8 mouse cellular contexts compared by ENCODE assay signal in genomic region chrX:85048141-85049110, GRCm38 (mm10).
DNase-seq lines count a peak whose midpoint lies in the region; ATAC-seq lines count a peak whose summit lies in the region.

No protein-coding gene starts in this region.

- H3K9ac ChIP-seq in intestine, embryonic 15.5 days, result peak overlapping the region; percentile 68
- peak overlapping the region; percentile 63 for H3K9ac ChIP-seq in limb, embryonic 11.5 days (ENCODE audit: low read length)
- H3K9ac ChIP-seq in midbrain, embryonic 11.5 days (ENCODE audit: low read length), result peak overlapping the region; percentile 41

- no peaks in the 10 kb centered on the region for H3K4me1 ChIP-seq in intestine, embryonic 15.5 days (replicated peaks)
- no peaks in the 10 kb centered on the region for H3K4me1 ChIP-seq in limb, embryonic 11.5 days (ENCODE audit: control insufficient read depth, insufficient read depth, low read length)
- H3K4me1 ChIP-seq in midbrain, embryonic 11.5 days (ENCODE audit: control insufficient read depth, insufficient read depth, low read length), result no peaks in the 10 kb centered on the region

- peak; percentile 72 for DNase-seq in adrenal gland, postnatal 25 days
- DNase-seq in embryo, embryonic 11 days, result peak; percentile 65
- DNase-seq in limb, embryonic 11.5 days (ENCODE audit: low spot score), result peak; percentile 67
- DNase-seq in midbrain, embryonic 11.5 days (ENCODE audit: low spot score, missing footprints), result peak; percentile 92
- peak; percentile 6 to 13 for DNase-seq in spleen, adult 18-20 months
- no peak for DNase-seq in adipocyte (ENCODE audit: low spot score)

- WGBS in intestine, embryonic 15.5 days, result 13% methylated on average over 47 of the region's 47 CpGs
- 19% methylated on average over 42 of the region's 47 CpGs for WGBS in limb, embryonic 11.5 days
- 25% methylated on average over 44 of the region's 47 CpGs for WGBS in midbrain, embryonic 11.5 days

- peak overlapping the region; percentile 62 for H3K4me2 ChIP-seq in intestine, embryonic 15.5 days (replicated peaks)
- peak overlapping the region; percentile 57 for H3K4me2 ChIP-seq in limb, embryonic 11.5 days (ENCODE audit: low read depth, severe bottlenecking)
- H3K4me2 ChIP-seq in midbrain, embryonic 11.5 days, result peak overlapping the region; percentile 62

- no peaks in the 10 kb centered on the region for H3K9me3 ChIP-seq in intestine, embryonic 15.5 days
- no peaks in the 10 kb centered on the region for H3K9me3 ChIP-seq in limb, embryonic 11.5 days (ENCODE audit: control insufficient read depth, low read length)
- H3K9me3 ChIP-seq in midbrain, embryonic 11.5 days (ENCODE audit: control insufficient read depth, low read length), result no peaks in the 10 kb centered on the region

- peak overlapping the region; percentile 66 for H3K27ac ChIP-seq in intestine, embryonic 15.5 days
- no peak overlapping the region for H3K27ac ChIP-seq in limb, embryonic 11.5 days (replicated peaks; ENCODE audit: low read depth, low read length)
- no peak overlapping the region for H3K27ac ChIP-seq in midbrain, embryonic 11.5 days (ENCODE audit: low read depth, low read length)

- ATAC-seq in granulocyte monocyte progenitor cell, adult 5-6 weeks (replicated peaks; ENCODE audit: poor library complexity, severe bottlenecking), result peak; percentile 88
- ATAC-seq in intestine, embryonic 15.5 days, result peak; percentile 98
- ATAC-seq in limb, embryonic 11.5 days (ENCODE audit: insufficient number of reproducible peaks, low FRiP score, low TSS enrichment, low read depth), result peak; percentile 84
- peak; percentile 91 for ATAC-seq in midbrain, embryonic 11.5 days (ENCODE audit: low FRiP score)

- H3K4me3 ChIP-seq in intestine, embryonic 15.5 days (replicated peaks), result peak overlapping the region; percentile 52
- H3K4me3 ChIP-seq in limb, embryonic 11.5 days (ENCODE audit: low read depth, low read length), result peak overlapping the region; percentile 50
- peak overlapping the region; percentile 34 for H3K4me3 ChIP-seq in midbrain, embryonic 11.5 days (ENCODE audit: low read depth, low read length)

- 0 out of 2 replicates have a peak, but pooled peaks cover 4% of the 10 kb centered on the region for H3K27me3 ChIP-seq in intestine, embryonic 15.5 days (replicated peaks)
- H3K27me3 ChIP-seq in limb, embryonic 11.5 days (ENCODE audit: control insufficient read depth, insufficient read depth, low read length), result no peaks in the 10 kb centered on the region
- no peaks in the 10 kb centered on the region for H3K27me3 ChIP-seq in midbrain, embryonic 11.5 days (ENCODE audit: control insufficient read depth, insufficient read depth, low read length)

- no peaks in the 10 kb centered on the region for H3K36me3 ChIP-seq in intestine, embryonic 15.5 days
- no peaks in the 10 kb centered on the region for H3K36me3 ChIP-seq in limb, embryonic 11.5 days (ENCODE audit: control insufficient read depth, insufficient read depth, low read length)
- H3K36me3 ChIP-seq in midbrain, embryonic 11.5 days (ENCODE audit: control insufficient read depth, insufficient read depth, low read length), result no peaks in the 10 kb centered on the region
